Mouse (Mus musculus): ENCODE measurements around the gene Hus1. TPM values are rescaled to one million over a fixed set of nuclear protein-coding genes. Genes with fewer than 3 reads are reported as not detected.

Hus1 gene
- total and polyA plus RNA-seq, 3 experiments = 14.3 to 31.0 (median 29.9) TPM

GRCm38 (mm10) chr11:8986058-8986457 is 24.9 kb downstream of the Hus1 start:
- DNase-seq (ENCODE audit: extremely low read depth) = no peak
- Histone ChIP-seq H3K4me3 (replicated peaks in 1 of 3; ENCODE audit: low read depth in 2 of 3, low read length in 2 of 3, poor library complexity in 1 of 3) (no peak overlapping the region), H3K4me1 (ENCODE audit: control insufficient read depth in 1 of 2, insufficient read depth in 2 of 2) (no peaks in the 10 kb centered on the region), H3K27me3 (replicated peaks) (peaks cover 56% of the 10 kb centered on the region), H3K4me2 (ENCODE audit: insufficient read depth, low read depth, poor library complexity, severe bottlenecking) (no peak overlapping the region), H3K79me2 (replicated peaks; ENCODE audit: control insufficient read depth, extremely low read depth, insufficient read depth, poor library complexity, severe bottlenecking) (no peaks in the 10 kb centered on the region), H3K36me3 (replicated peaks in 1 of 2; ENCODE audit: control insufficient read depth in 1 of 2, insufficient read depth in 1 of 2, low read length in 1 of 2) (peaks cover 3 to 11% of the 10 kb centered on the region in 2 experiments), H3K27ac (ENCODE audit: insufficient read depth, low read depth) (no peak overlapping the region), H3K9ac (ENCODE audit: insufficient read depth, low read depth) (no peak overlapping the region), H3K9me3 (replicated peaks; ENCODE audit: low read length) (no peaks in the 10 kb centered on the region)
- no peak for TF ChIP-seq IRF4 (IDR thresholded peaks at IDR 0.05; ENCODE audit: low read depth, low read length)
- TF ChIP-seq NRF1 (IDR thresholded peaks at IDR 0.05; ENCODE audit: low read depth, low read length) = no peak
- TF ChIP-seq MYC (IDR thresholded peaks at IDR 0.05; ENCODE audit: low read depth, low read length) = no peak
- no peak for TF ChIP-seq JUN (IDR thresholded peaks at IDR 0.05; ENCODE audit: insufficient read depth, low read depth, low read length)
- no peak for TF ChIP-seq ELF1 (IDR thresholded peaks at IDR 0.05; ENCODE audit: low read depth, low read length)
- no peak for TF ChIP-seq CTCF (conservative IDR thresholded peaks at IDR 0.05 in 1 of 2, IDR thresholded peaks at IDR 0.05 in 1 of 2; ENCODE audit: low read depth in 2 of 2, low read length in 2 of 2)
- TF ChIP-seq USF2 (conservative IDR thresholded peaks at IDR 0.05; ENCODE audit: low read depth, low read length) = no peak
- TF ChIP-seq UBTF (IDR thresholded peaks at IDR 0.05; ENCODE audit: low read depth, low read length) = no peak
- no peak for TF ChIP-seq SMC3 (IDR thresholded peaks at IDR 0.05; ENCODE audit: low read depth, low read length)
- no peak for TF ChIP-seq POLR2A (IDR thresholded peaks at IDR 0.05; ENCODE audit: low read depth, low read length)
- dilution Hi-C loops (cut with MboI; ENCODE audit: extremely low pct_ligation_motif_present, extremely low pct_unique_long_range_greater_than_20kb, low sequenced_read_pairs) (loop anchor here (25.0 kb wide), 1 partner anchor 151 kb away; no protein-coding TSS in a partner anchor), in situ Hi-C loops (cut with MboI; ENCODE audit: low pct_ligation_motif_present, low pct_unique_long_range_greater_than_20kb, low sequenced_read_pairs) (loop anchor here (5.0 kb wide), 1 partner anchor 151 kb away; no protein-coding TSS in a partner anchor)

DNA sequence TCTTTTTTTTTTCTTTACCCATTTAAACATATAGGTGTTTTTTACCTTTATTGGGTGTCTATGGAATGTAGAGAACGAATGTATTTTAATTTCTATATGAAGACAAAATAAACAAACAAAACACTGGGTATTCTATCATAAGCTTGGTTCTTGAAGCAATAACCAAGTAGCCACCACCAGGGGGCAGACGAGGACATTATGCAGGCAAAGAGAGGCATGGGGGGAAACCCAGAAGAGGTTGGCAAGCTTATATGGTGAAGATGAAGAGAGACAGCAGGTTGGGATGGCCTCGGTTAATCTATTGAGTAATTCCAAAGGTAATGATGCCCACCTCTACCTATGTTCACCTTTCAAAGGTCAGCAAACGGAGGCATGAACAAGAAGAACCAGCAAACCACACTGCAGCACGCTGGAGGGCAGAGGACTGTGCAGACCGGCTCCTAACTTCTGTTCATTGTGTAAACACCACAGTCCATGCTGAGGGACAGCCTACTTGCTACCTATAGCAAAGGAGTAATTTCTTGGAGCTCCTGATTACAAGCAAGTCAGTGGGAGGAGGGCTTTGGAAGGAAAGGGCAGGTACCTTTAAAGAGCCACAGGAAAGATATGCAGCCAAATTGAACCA is 27.6 kb downstream of the Hus1 start:
- H3K9me3 ChIP-seq (replicated peaks; ENCODE audit: low read length) = no peaks in the 10 kb centered on the region
- no peaks in the 10 kb centered on the region for H3K79me2 ChIP-seq (replicated peaks; ENCODE audit: control insufficient read depth, extremely low read depth, insufficient read depth, poor library complexity, severe bottlenecking)
- in situ Hi-C loops (cut with MboI; ENCODE audit: low pct_ligation_motif_present, low pct_unique_long_range_greater_than_20kb, low sequenced_read_pairs) (no loop called here), dilution Hi-C loops (cut with MboI; ENCODE audit: extremely low pct_ligation_motif_present, extremely low pct_unique_long_range_greater_than_20kb, low sequenced_read_pairs) (loop anchor here (25.0 kb wide), 1 partner anchor 154 kb away; no protein-coding TSS in a partner anchor)
- H3K4me2 ChIP-seq (ENCODE audit: insufficient read depth, low read depth, poor library complexity, severe bottlenecking) = 0 out of 2 replicates have a peak overlapping the region, but pooled peaks have one; percentile 11
- DNase-seq (ENCODE audit: extremely low read depth) = peak; percentile 78
- H3K27ac ChIP-seq (ENCODE audit: insufficient read depth, low read depth) = no peak overlapping the region
- H3K4me1 ChIP-seq (ENCODE audit: control insufficient read depth in 1 of 2, insufficient read depth in 2 of 2) = no peaks in the 10 kb centered on the region
- H3K4me3 ChIP-seq (replicated peaks in 1 of 3; ENCODE audit: low read depth in 2 of 3, low read length in 2 of 3, poor library complexity in 1 of 3) = no peak overlapping the region
- peaks cover 83% of the 10 kb centered on the region for H3K27me3 ChIP-seq (replicated peaks)
- H3K9ac ChIP-seq (ENCODE audit: insufficient read depth, low read depth) = no peak overlapping the region
- TF ChIP-seq JUND (conservative IDR thresholded peaks at IDR 0.05; ENCODE audit: low read depth, low read length) (no peak), RAD21 (IDR thresholded peaks at IDR 0.05; ENCODE audit: low read depth, low read length) (peak; percentile 71), NELFE (IDR thresholded peaks at IDR 0.05; ENCODE audit: low read depth, low read length) (no peak), MXI1 (IDR thresholded peaks at IDR 0.05; ENCODE audit: low read depth, low read length) (no peak), CTCF (conservative IDR thresholded peaks at IDR 0.05 in 1 of 2, IDR thresholded peaks at IDR 0.05 in 1 of 2; ENCODE audit: low read depth in 2 of 2, low read length in 2 of 2) (peak; percentile 63 to 91), MEF2A (IDR thresholded peaks at IDR 0.05; ENCODE audit: borderline replicate concordance, low read depth, low read length) (no peak), SMC3 (IDR thresholded peaks at IDR 0.05; ENCODE audit: low read depth, low read length) (peak; percentile 96), ELF1 (IDR thresholded peaks at IDR 0.05; ENCODE audit: low read depth, low read length) (no peak), ZC3H11A (IDR thresholded peaks at IDR 0.05; ENCODE audit: low read depth, low read length) (peak; percentile 35; the same call in 1 of the 2 replicates), CHD2 (IDR thresholded peaks at IDR 0.05; ENCODE audit: low read length) (no peak)
- H3K36me3 ChIP-seq (replicated peaks in 1 of 2; ENCODE audit: control insufficient read depth in 1 of 2, insufficient read depth in 1 of 2, low read length in 1 of 2) = no peaks in the 10 kb centered on the region
